Mouse (Mus musculus) cerebellum, adult 2 months (tissue): ENCODE results near the gene Lrfn3.

Experiments used
- CTCF ChIP-seq: fragments of 200-500 bp; IDR thresholded peaks from 2 replicates; pipeline ENCODE4 v1.5.1; 2011; ENCODE audit warnings: low read depth, mild to moderate bottlenecking, control low read depth, low read length, moderate library complexity, borderline replicate concordance; ENCODE audit not compliant: insufficient read depth
- POLR2A ChIP-seq: fragments of 200-500 bp; IDR thresholded peaks from 2 replicates; pipeline ENCODE4 v1.6.1; 2011; ENCODE audit warnings: low read length, control low read depth, borderline replicate concordance; ENCODE audit not compliant: insufficient read depth

GRCm38 (mm10) chr7:30314721-30315155 is 47.8 kb downstream of the Lrfn3 start, which contains the start of gene Syne4:
- no peak for TF ChIP-seq POLR2A
- no peak for TF ChIP-seq CTCF
